Mouse (Mus musculus) kidney, adult 11 months (tissue): Measurements from ENCODE around the gene Fscn2.
"Not testable (repeated sequence)": the region's sequence is repeated elsewhere in the genome, so short reads cannot be mapped to it uniquely, and the experiment has no call there.

Source experiments
- DNase-seq: peaks from one replicate; pipeline ENCODE4 v3.0.0; 2022

The Fscn2 gene

DNA sequence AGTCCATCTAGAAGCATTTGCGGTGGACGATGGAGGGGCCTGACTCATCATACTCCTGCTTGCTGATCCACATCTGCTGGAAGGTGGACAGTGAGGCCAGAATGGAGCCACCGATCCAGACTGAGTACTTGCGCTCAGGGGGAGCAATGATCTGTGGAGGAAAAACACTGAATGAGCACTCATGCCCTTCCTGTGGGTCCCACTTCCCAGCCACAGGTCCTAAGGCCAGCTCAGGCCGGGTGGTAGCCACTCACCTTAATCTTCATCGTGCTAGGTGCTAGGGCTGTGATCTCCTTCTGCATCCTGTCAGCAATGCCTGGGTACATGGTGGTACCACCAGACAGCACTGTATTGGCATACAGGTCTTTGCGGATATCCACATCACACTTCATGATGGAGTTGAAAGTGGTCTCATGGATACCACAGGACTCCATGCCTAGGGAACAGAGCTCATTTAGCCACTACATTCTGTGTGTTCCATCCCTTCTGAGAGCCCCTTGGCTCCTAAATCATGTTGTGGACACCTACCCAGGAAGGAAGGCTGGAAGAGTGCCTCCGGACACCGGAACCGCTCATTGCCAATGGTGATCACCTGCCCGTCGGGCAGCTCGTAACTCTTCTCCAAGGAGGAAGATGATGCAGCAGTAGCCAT is 14.8 kb upstream of the Fscn2 start:
- DNase-seq = peak; percentile 24

DNA sequence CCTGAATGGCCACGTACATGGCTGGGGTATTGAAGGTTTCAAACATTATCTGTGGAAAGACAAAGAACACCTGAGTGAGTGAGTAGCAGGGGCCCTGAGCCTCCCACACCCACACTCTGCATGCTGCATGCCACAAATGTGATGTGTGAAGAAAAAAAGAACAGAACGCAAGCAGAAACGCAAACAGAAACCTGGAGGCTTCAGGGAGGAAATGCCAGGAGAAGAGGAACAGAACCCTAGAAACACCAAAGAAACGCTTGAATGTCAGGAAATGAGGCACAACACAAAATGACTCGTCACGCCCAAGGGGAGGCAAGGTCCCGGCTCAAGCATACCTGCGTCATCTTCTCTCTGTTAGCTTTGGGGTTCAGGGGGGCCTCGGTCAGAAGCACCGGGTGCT is 14.0 kb upstream of the Fscn2 start:
- peak; percentile 27 for DNase-seq

DNA sequence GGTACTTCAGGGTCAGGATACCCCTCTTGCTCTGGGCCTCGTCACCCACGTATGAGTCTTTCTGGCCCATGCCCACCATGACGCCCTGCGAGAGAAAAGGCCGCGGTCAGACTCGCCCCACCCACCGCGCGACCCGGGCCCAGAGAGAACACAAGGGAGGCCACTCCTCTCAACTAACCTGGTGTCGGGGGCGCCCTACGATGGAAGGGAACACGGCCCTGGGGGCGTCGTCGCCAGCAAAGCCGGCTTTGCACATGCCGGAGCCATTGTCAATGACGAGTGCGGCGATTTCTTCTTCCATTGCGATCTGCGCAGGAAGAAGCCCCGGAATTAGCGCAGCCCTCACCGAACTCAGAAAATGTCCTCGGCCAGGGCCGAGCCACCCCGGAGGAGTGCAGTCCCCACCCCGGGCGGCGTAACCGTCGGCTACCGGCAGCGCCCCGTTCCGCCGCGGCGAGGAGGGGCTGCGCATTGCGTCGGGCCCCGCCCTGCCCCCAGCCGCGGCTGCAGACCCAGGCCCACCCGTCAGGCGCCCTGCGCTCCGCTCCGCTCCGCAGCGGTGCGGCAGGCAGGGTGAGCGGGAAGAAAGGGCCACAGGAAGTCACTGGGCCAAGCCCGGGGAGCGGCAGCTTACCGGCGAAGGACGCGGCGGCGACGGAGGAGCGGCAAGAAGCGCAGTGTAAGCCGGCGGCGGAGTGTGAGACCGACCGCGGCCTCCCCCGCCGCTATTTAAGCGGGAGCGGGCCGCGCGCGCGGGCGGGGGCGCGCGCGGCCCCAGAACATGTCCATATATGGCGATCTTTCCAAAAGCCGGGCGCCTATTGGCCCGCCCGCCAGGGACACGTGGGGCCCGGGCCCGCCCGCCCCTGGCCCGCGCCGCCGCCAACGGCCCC is 13.3 kb upstream of the Fscn2 start, which contains the start of gene Actg1:
Gene Actg1 (minus strand): TSS at position 752 of the 893 bp plus-strand sequence.
- DNase-seq = peak; percentile 45

DNA sequence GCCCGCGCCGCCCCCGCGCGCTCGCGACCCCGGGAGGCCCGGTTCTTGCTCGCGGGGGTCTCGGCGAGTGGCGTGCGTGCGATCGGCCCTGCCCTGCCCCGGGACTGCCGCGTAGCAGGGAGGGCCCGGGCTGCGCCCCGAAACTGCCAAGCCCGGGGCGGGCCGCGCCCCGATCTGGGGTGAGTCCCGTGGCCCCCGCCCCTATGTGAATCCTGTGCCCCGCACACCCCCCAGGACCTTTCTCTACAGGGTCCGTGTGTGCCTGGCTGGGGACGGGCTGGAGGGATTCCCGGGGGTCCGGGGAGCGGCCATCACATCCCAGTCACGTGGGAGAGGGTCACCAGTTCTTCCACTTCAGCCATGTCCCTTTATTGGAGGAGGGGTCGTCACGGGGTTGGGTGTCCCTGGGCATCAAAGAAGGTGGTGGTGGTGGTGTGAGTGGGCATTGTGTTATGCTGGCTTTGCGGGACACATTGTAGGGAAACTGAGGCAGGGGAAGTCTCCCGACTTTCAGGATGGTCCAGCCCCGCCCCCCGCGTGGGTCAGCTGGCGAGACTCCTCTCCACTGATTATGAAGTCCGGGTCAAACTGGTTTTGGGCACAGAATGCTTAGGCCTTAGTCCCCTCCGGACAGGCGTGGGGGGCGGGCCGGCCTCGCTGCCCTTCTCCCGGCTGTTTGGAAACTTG is 12.5 kb upstream of the Fscn2 start:
- peak; percentile 87 for DNase-seq

DNA sequence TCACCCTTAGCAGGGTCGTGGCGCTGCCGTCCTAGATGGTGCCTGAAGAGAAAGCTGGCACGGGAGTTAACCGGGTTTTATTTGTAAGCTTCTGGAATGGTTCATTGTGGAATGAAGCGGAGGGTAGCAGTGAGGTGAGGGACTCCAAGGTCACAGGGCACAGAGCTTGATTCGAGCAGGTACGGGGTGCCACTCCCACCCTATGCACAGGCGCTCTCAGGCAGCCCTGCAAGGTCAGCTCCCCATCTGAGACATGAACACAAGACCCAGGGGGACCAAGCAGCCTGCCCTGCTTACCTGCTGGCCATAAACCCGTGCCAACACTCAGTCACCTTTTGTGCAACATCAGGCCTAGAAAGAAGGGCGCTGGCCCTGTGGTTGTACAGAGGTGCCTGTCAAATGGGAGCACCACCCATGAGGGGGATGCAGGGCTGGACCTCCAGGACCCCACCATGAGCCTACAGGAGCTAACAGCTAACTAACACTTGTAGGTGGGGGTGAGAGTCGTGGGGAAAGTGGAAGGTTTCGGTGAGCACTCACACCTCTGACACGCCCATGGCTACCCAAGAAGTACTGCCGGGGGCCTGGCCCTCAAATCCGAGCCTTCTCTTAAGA is 11.9 kb upstream of the Fscn2 start:
- DNase-seq = peak; percentile 85

DNA sequence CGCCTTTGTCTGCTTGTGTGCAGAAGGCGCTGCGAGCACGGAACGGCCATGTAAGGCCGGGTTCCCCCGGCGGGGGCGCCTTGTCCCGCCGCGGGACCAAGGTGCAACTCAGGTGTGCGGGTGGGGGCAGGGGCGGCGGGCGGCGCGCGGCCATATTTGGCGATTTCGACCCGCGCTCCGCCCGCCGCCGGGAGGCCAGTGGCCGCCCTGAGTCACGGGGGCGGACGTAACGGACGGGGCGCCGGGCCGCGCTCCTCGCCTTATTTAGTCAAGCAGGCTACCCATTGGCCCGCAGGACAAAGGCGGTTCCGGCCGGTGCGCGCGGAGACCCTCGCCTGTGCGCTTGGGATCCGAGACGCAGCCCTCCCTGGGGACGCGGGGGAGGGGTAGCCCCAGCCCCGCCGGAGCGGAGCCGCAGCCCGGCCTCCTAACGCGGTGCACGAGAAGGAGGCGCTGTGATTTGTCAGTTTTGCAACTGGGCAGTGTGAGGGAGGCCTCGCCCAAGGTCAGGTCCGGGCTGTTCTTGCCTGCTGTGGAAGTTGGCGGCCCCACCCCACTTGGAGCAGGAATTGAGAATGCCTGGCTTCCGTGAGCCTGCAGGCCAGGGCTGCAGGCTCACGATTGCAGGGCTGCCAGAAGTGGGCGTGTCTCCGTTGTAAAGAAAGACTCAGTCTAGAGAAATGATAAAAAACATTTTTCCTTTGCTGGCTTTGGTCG is 11.2 kb upstream of the Fscn2 start:
- DNase-seq = peak; percentile 95

DNA sequence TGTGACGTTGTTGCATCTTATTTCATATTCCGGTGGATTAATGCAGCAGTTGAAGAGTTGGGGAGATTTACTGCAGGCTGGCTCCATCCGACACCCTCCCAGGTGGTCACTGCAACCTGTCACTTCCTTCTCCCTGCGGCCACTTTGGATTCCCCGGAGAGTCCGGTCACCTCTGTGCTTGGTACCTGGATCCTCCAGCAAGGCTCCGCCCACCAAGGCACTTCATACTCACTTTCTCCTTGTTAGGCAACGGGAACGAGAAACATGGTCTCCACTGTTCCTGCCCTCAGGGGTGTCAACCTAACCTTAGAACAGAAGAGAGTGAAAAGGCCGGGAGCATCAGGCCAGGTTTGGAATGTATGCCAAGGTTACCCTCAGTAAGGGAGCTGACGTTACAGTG is 10.6 kb upstream of the Fscn2 start:
- peak; percentile 74 for DNase-seq

- peak; percentile 67 for DNase-seq
Measured at GRCm38 (mm10) chr11:120351250-120352092, 9.9 kb upstream of the Fscn2 start.

DNA sequence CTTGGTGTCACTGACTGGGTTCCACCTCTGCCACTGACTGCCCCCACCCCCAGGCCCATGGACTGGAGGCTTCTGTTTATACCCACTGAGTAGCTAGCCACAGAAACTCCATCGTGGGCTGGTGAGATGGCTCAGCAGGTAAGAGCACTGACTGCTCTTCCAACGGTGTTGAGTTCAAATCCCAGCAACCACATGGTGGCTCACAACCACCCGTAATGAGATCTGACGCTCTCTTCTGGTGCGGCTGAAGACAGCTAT is 9.3 kb upstream of the Fscn2 start:
- DNase-seq = not testable (repeated sequence)

DNA sequence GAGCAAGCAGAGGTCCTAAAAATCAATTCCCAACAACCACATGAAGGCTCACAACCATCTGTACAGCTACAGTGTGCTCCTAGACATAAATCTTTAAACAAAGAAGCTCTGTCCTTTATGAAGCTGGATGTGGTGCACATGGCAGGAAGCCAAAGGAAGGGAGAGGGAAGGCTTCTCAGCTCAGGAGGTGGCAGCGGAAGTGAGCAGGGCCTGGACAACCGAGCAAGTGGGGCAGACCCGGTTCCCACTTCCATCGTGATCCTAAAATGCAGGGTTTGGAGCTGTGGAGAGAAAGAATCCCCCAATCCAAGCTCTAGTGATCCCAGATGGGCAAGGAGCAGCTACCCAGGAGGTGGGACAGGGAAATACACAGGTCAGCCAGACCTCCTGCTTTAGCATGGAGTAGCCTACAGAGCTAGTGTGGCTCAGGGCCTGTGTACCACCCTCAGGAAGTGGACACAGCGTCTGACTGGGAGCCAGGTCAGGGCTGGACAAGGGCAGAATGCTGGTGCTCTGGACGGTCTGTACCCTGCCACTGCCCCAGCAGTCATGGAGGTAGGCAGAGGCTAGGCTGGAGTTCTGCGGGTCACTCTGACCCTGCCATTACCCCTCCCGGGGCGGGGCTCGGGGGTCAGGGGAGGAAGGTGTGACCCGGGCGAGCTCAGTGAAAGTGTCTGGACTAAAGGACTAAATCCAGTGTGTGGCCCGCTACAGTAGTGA is 8.6 kb upstream of the Fscn2 start:
- no peak for DNase-seq

GRCm38 (mm10) chr11:120353500-120354303 is 7.6 kb upstream of the Fscn2 start:
- DNase-seq = peak; percentile 85

- no peak for DNase-seq
Measured at GRCm38 (mm10) chr11:120354304-120355276, 6.7 kb upstream of the Fscn2 start.

DNA sequence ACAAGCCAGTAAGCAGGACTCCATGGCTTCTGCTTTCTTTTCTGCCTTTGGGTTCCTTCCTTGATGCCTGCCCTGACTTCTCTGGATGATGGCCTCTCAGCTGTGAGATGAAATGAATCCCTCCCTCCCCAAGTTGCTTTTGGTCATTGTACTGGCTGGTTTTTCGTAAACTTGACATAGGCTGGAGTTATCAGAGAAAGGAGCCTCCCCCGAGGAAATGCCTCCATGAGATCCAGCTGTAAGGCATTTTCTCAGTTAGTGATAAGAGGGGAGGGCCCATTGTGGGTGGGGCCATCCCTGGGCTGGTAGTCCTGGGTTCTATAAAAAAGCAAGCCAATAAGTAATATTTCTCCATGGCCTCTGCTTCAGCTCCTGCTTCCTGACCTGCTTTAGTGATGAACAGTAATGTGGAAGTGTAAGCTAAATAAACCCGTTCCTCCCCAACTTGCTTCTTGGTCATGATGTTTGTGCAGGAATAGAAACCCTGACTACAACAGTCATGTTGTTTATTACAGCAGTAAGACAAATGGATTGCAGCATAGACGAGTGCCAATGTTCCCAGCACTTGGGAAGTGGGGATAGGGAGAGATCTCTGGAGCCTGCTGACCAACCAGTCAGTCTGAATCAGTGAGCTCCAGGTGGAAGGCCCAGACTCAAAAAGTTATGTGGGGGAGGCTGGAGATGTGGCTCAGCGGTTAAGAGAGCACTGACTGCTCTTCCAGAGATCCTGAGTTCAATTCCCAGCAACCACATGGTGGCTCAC is 5.9 kb upstream of the Fscn2 start:
- no peak for DNase-seq

DNA sequence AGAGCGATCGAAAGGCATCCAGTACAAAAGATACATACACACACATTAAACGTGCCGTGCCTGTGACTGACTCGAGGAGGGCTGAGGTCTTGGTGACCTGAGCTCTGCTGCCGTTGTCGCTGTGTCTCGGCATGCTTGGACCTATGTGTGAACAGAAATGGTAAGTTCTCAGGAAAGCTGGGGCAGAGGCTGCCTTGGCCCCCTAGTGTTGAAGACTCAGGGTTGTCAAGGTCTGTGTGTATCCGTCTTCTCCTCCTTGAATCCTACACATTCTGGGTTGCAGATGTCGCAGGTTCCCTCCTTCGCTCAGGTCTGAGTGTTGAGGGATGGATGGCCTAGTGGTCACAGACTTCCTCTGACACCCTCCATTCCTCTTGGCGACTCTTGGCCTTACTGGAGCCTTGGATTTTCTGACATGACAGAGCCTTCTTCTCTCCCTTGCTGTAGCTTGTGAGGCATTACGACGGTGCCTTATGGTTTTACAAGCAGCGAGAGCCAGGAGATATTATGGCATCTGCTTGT is 5.0 kb upstream of the Fscn2 start:
- no peak for DNase-seq

GRCm38 (mm10) chr11:120356900-120357299 is 4.4 kb upstream of the Fscn2 start:
- no peak for DNase-seq

DNA sequence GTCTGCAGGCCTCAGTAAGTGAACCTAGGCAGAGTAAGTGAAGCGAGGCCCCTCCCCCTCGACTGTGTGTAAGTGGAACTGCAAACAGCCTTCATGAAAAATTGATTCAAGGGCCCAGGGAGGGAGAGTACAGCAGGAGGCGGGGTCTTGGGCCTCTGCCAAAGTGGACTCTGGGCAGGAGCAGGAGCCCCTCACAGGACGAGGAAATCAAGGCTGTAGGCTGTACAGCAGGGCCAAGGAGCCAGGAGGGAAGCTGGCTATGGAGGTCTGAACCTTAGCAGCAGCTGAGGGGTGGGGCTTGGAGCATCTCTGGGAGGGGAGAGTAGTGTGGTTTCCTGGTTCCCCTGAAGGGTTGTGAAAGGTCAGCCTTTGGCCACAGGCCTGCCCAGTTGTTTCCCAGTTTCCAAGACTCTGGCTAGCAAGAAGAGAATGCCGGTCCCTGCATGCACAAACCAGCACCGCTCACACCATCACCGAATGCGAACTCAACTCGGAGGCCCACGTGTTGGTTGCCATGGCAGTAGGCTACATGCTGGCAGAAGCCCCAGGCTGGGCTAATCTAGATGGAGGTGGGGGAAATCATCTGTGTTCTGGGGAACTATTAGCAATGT is 3.4 kb upstream of the Fscn2 start:
- peak; percentile 61 for DNase-seq

DNA sequence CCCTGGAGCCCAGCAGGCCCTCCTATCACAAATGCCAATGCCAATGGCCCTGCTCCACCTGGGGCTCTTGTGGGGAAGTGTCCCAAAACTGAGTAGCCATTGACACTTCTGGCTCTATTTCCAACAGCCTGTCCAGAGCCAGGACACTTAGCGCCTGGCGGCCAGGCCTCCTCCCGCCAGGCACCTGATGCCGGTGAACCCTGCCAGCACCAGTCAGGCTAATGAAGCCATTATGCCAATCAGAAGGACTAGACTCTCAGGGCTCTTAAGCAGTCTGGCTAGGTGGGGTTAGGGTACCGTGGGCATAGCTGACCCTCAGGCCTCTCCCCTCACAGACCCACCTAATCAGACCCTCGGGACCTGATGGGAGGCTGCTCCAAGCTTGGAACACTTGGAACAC is 1.9 kb upstream of the Fscn2 start:
- no peak for DNase-seq
